Mouse (Mus musculus) embryonic stem cell, embryonic (primary cell): Measurements from ENCODE around the gene Kdm5d.

Experiments used
- CTCF ChIA-PET, 4 experiments: fragments of 300-600 bp in 2 of 4; fragments of 350-600 bp in 2 of 4; sonication (Branson Sonifier 250); formaldehyde crosslinking; loops; one replicate each; lab custom pipeline; 2022; ENCODE audit warnings: inconsistent platforms in 2 of 4; lab: Charles Lee
- POLR2A ChIA-PET, 4 experiments: fragments of 300-600 bp in 2 of 4; fragments of 350-600 bp in 2 of 4; sonication (Branson Sonifier 250); formaldehyde crosslinking; loops; one replicate each; lab custom pipeline; 2022; ENCODE audit warnings: antibody characterized with exemption in 4 of 4, inconsistent platforms in 1 of 4; lab: Charles Lee

The Kdm5d gene

GRCm38 (mm10) chrY:897393-898227, at the start of gene Kdm5d:
Kdm5d (plus strand) TSS chrY:897788.
- POLR2A ChIA-PET, result no interaction called here
- CTCF ChIA-PET, result no interaction called here

- POLR2A ChIA-PET, result no interaction called here
These were observed 25.2 kb upstream of the Kdm5d start for GRCm38 (mm10) chrY:872404-872803.

DNA sequence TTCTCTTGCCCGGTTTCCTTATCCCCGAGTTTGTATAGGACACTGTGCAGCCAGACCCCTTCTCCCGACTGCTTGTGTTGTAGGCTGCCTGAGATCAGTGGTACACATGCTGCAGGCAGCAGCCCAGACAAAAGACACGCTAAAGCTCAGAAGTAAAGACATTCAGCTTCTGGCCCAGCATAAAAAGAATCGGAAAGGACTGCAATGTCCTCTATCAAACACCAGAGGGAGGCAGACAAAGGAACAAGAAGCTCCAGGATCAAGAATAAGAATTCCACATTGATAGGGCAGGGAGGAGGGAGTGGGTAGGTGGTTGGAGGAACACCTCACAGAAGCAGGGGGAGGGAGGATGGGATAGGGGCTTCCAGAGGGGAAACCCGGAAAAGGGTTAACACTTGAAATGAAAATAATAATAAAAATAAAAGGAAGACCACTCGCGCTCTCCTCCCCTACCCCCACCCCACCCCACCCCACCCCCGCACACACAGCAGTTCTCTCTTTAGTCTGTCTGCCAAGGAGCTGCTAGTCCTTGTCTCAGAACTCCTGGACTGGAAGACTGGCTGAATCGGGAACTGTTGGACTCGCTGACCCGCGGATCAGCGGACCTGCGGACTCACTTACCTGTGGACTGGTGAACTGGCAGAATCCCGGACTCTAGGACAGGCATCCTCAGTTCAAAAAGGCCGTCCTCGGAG, 24.6 kb upstream of the Kdm5d start:
- CTCF ChIA-PET, result interaction anchor here in 1 of 4 experiments (0.8 kb wide), 1 partner anchor 348 kb away, joined by 3 read pairs; no protein-coding TSS in a partner anchor
- POLR2A ChIA-PET, result interaction anchor here in 1 of 4 experiments (1.0 kb wide), 1 partner anchor 9 kb away, joined by 3 read pairs; no protein-coding TSS in a partner anchor

More at GRCm38 (mm10) chrY:872404-872803, 25.2 kb upstream of the Kdm5d start:
- CTCF ChIA-PET, result interaction anchor here in 1 of 4 experiments (0.8 kb wide), 1 partner anchor 349 kb away, joined by 3 read pairs; no protein-coding TSS in a partner anchor
